Mouse (Mus musculus) erythroblast, embryonic 14.5 days (primary cell): Measurements from ENCODE around the gene Nmrk1.

Experiments used
- GATA1 ChIP-seq: IDR thresholded peaks from 2 replicates; pipeline ENCODE4 v1.6.1; 2012; ENCODE audit warnings: low read length, inconsistent platforms, mixed read lengths
- TAL1 ChIP-seq: IDR thresholded peaks from 3 replicates; pipeline ENCODE4 v1.6.1; 2012; ENCODE audit warnings: low read length, inconsistent platforms, mixed read lengths

- TF ChIP-seq GATA1, result no peak
- no peak for TF ChIP-seq TAL1
Measured at GRCm38 (mm10) chr19:18590234-18590633, 41.5 kb upstream of the Nmrk1 start.
